In genomic region chr12:90740468-90740867, GRCm38 (mm10) we compare ENCODE assay signal across 8 mouse cellular contexts. TPM values are rescaled to one million over a fixed set of nuclear protein-coding genes. Genes with fewer than 3 reads are reported as not detected.
DNase-seq lines count a peak whose midpoint lies in the region; ATAC-seq lines count a peak whose summit lies in the region.

No protein-coding gene starts in this region.

- H3K9ac ChIP-seq in heart, embryonic 11.5 days (ENCODE audit: low read depth, low read length) = no peak overlapping the region
- no peak overlapping the region for H3K9ac ChIP-seq in lung, embryonic 15.5 days

- no peak overlapping the region for H3K4me3 ChIP-seq in heart, embryonic 11.5 days (ENCODE audit: low read depth, low read length)
- no peak overlapping the region for H3K4me3 ChIP-seq in lung, embryonic 15.5 days

- no peaks in the 10 kb centered on the region for H3K36me3 ChIP-seq in heart, embryonic 11.5 days (ENCODE audit: control insufficient read depth, insufficient read depth, low read length)
- H3K36me3 ChIP-seq in lung, embryonic 15.5 days = no peaks in the 10 kb centered on the region

- H3K27ac ChIP-seq in heart, embryonic 11.5 days (ENCODE audit: low read depth, low read length) = no peak overlapping the region
- H3K27ac ChIP-seq in lung, embryonic 15.5 days = no peak overlapping the region

- H3K9me3 ChIP-seq in heart, embryonic 11.5 days (replicated peaks; ENCODE audit: control insufficient read depth, low read length) = no peaks in the 10 kb centered on the region
- H3K9me3 ChIP-seq in lung, embryonic 15.5 days = no peaks in the 10 kb centered on the region

- DNase-seq in embryo, embryonic 10.5 days (ENCODE audit: low spot score) = peak; percentile 72
- DNase-seq in kidney, postnatal 4 days = peak; percentile 71 to 73
- peak; percentile 49 to 74 for DNase-seq in right cerebral cortex, postnatal 10 days (ENCODE audit: low spot score in 2 of 2)
- no peak for DNase-seq in T-cell, adult 2 months (ENCODE audit: low spot score)

- ATAC-seq in CD4-positive, CD25-positive, alpha-beta regulatory T cell, adult 4 months = peak; percentile 64
- peak; percentile 56 for ATAC-seq in activated CD4-positive, CD25-positive, alpha-beta regulatory T cell, adult 4 months
- 0 out of 2 replicates have a peak, but pooled peaks have one; percentile 22 for ATAC-seq in heart, embryonic 11.5 days (replicated peaks; ENCODE audit: insufficient number of reproducible peaks, low FRiP score, low TSS enrichment)
- ATAC-seq in lung, embryonic 15.5 days (ENCODE audit: borderline replicate concordance, extremely low read depth, low FRiP score, low TSS enrichment) = peak; percentile 46; the same call in 1 of the 2 replicates

- H3K27me3 ChIP-seq in heart, embryonic 11.5 days (ENCODE audit: control insufficient read depth, insufficient read depth, low read length) = no peaks in the 10 kb centered on the region
- no peaks in the 10 kb centered on the region for H3K27me3 ChIP-seq in lung, embryonic 15.5 days

- no peak overlapping the region for H3K4me2 ChIP-seq in heart, embryonic 11.5 days
- no peak overlapping the region for H3K4me2 ChIP-seq in lung, embryonic 15.5 days

- H3K4me1 ChIP-seq in heart, embryonic 11.5 days (ENCODE audit: control insufficient read depth, insufficient read depth, low read length) = no peaks in the 10 kb centered on the region
- peaks cover 5% of the 10 kb centered on the region; the same call in 1 of the 2 replicates for H3K4me1 ChIP-seq in lung, embryonic 15.5 days

- WGBS in heart, embryonic 11.5 days (ENCODE audit: insufficient replicate concordance) = 21% methylated on average over 2 of the region's 2 CpGs
- 40% methylated on average over 2 of the region's 2 CpGs for WGBS in lung, embryonic 15.5 days

RNA-seq across cellular contexts. Expression of gene Dio2, which starts 2.2 kb away (rescaled TPM):
- polyA plus RNA-seq in CD4-positive, CD25-positive, alpha-beta regulatory T cell, adult 4 months (2017; shearing (Covaris generic)) = under 1 TPM; 0.12 to 0.16 TPM
- under 1 TPM; 0.15 to 0.20 TPM for polyA plus RNA-seq in activated CD4-positive, CD25-positive, alpha-beta regulatory T cell, adult 4 months (2017; shearing (Covaris generic))
- polyA plus RNA-seq in heart, embryonic 11.5 days (2014; fragmentation: Nextera tagmentation; extraction: Ambion mirVana) = 0.34 and 0.45 TPM in 2 replicates
- polyA plus RNA-seq in lung, embryonic 15.5 days (2015; fragmentation: Nextera tagmentation; extraction: Ambion mirVana) = 0.44 and 0.69 TPM in 2 replicates
